Mouse (Mus musculus) frontal cortex, postnatal 10 days (tissue): ENCODE results near the gene 4933409G03Rik.
"Not testable (repeated sequence)": the region's sequence is repeated elsewhere in the genome, so short reads cannot be mapped to it uniquely, and the experiment has no call there.

Source experiments
- DNase-seq, 2 experiments: peaks; one replicate each; pipeline ENCODE4 v3.0.0; 2022; ENCODE audit warnings: low spot score in 2 of 2, mixed read lengths in 1 of 2

The 4933409G03Rik gene

GRCm38 (mm10) chr2:68582113-68582512 lies at the start of gene 4933409G03Rik:
Gene 4933409G03Rik, plus strand, starts transcription at chr2:68582413.
- no peak for DNase-seq

GRCm38 (mm10) chr2:68544190-68544589 lies 38.0 kb upstream of the 4933409G03Rik start:
- no peak for DNase-seq

- DNase-seq = peak in 1 of 2 experiments; percentile 12
Observed at GRCm38 (mm10) chr2:68560821-68561220, 21.4 kb upstream of the 4933409G03Rik start.

- peak in 1 of 2 experiments; percentile 18 for DNase-seq
Observed at GRCm38 (mm10) chr2:68563331-68563730, 18.9 kb upstream of the 4933409G03Rik start.

GRCm38 (mm10) chr2:68568361-68568760 lies 13.9 kb upstream of the 4933409G03Rik start:
- DNase-seq = no peak

- no peak for DNase-seq
Observed at GRCm38 (mm10) chr2:68572340-68572739, 9.9 kb upstream of the 4933409G03Rik start.

GRCm38 (mm10) chr2:68592765-68593164 lies 10.6 kb downstream of the 4933409G03Rik start:
- no peak for DNase-seq

GRCm38 (mm10) chr2:68656186-68656585 lies 74.0 kb downstream of the 4933409G03Rik start, which contains the start of gene 4932414N04Rik:
Gene 4932414N04Rik, plus strand, starts transcription at chr2:68656486.
- not testable (repeated sequence) for DNase-seq
